Mouse (Mus musculus): ENCODE data around the gene St6galnac3. TPM values are rescaled to one million over a fixed set of nuclear protein-coding genes. Genes with fewer than 3 reads are reported as not detected.

Gene St6galnac3
- polyA plus RNA-seq, 1 experiment, result 8.4 TPM

DNA sequence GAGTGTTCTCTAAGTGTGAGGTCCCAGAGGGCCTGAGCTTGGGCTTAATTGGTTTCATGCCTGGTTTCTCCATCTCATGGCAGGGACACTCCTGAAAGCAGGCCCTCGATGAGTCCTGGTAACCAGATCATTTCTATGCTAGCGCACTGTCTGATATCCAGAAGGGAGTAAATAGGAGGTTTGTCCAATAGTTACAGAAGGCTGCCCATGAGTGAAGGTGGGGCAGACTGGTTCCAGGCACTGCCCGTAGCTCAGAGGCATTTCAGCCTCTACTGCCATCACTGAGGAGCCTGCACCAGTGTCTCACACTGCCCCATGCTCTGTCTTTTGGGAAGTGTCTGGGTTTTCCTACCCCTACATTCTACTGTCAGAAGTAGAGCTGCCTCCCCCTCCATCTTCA lies 72.1 kb downstream of the St6galnac3 start:
- WGBS, result 85% methylated on average over 3 of the region's 3 CpGs

DNA sequence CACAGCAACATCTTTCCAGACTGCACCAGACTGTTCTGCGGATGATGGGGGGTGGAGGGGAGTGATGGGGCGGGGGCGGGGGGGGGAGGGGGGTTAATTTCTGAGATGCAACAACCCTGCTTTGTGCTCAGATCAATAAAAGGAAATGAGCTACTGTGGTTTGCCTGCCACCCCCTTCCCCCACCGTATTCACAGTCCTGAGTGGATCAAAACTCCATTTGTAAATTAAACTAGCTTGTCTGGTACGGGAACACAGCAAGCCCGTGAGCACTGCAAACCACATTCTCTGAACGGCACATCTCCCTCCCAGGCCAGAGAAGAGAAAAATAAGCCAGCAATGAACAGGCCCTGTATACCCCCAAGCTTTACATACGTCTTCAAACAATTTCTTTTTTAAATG lies 76.3 kb downstream of the St6galnac3 start:
- no peak for DNase-seq
- no peak for TF ChIP-seq CTCF (IDR thresholded peaks at IDR 0.05; ENCODE audit: insufficient read depth, low read length)
- no peak for TF ChIP-seq POLR2A (IDR thresholded peaks at IDR 0.05; ENCODE audit: borderline replicate concordance, extremely low read depth, low read depth, low read length)
- H3K4me1 ChIP-seq (ENCODE audit: control insufficient read depth, insufficient read depth, low read length), result no peaks in the 10 kb centered on the region
- H3K4me3 ChIP-seq (replicated peaks; ENCODE audit: extremely low read depth, low read depth, low read length), result no peak overlapping the region
- 71% methylated on average over 8 of the region's 8 CpGs for WGBS

More for the DNA sequence above, 72.1 kb downstream of the St6galnac3 start:
- Histone ChIP-seq H3K4me1 (ENCODE audit: control insufficient read depth, insufficient read depth, low read length) (no peaks in the 10 kb centered on the region), H3K4me3 (replicated peaks; ENCODE audit: extremely low read depth, low read depth, low read length) (no peak overlapping the region)
- DNase-seq, result no peak
- no peak for TF ChIP-seq CTCF (IDR thresholded peaks at IDR 0.05; ENCODE audit: insufficient read depth, low read length)
- no peak for TF ChIP-seq POLR2A (IDR thresholded peaks at IDR 0.05; ENCODE audit: borderline replicate concordance, extremely low read depth, low read depth, low read length)

DNA sequence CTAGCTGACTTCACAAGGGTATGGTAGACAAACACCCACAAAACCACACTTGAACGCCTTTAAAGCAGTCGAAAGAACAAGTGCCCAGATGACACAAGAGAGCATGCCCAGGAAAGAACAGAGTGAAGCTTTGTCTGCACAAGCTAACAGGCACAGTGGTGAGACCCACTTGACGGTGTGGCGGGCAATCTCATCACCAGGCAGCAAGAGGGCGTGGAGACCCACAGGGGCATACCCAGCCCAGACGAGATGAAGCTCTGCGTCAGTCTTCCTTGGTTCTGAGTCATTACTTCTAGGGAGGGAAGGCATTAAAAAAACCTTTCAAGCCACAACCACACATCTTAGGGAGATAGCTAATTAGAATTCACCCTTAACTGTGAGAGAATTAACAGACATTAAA lies 79.2 kb downstream of the St6galnac3 start:
- H3K4me3 ChIP-seq (replicated peaks; ENCODE audit: extremely low read depth, low read depth, low read length), result no peak overlapping the region

GRCm38 (mm10) chr3:153643822-153644519 lies 81.0 kb downstream of the St6galnac3 start:
- Histone ChIP-seq H3K4me3 (replicated peaks; ENCODE audit: extremely low read depth, low read depth, low read length) (no peak overlapping the region), H3K4me1 (ENCODE audit: control insufficient read depth, insufficient read depth, low read length) (no peaks in the 10 kb centered on the region)
- 83% methylated on average over 20 of the region's 20 CpGs for WGBS
- TF ChIP-seq POLR2A (IDR thresholded peaks at IDR 0.05; ENCODE audit: borderline replicate concordance, extremely low read depth, low read depth, low read length), result no peak
- TF ChIP-seq CTCF (IDR thresholded peaks at IDR 0.05; ENCODE audit: insufficient read depth, low read length), result no peak
- no peak for DNase-seq

More for the DNA sequence above, 79.2 kb downstream of the St6galnac3 start:
- WGBS, result 77% methylated on average over 7 of the region's 7 CpGs
- TF ChIP-seq POLR2A (IDR thresholded peaks at IDR 0.05; ENCODE audit: borderline replicate concordance, extremely low read depth, low read depth, low read length) (no peak), CTCF (IDR thresholded peaks at IDR 0.05; ENCODE audit: insufficient read depth, low read length) (no peak)
- no peaks in the 10 kb centered on the region for H3K4me1 ChIP-seq (ENCODE audit: control insufficient read depth, insufficient read depth, low read length)
- DNase-seq, result no peak

- Histone ChIP-seq H3K4me3 (replicated peaks; ENCODE audit: extremely low read depth, low read depth, low read length) (no peak overlapping the region), H3K4me1 (ENCODE audit: control insufficient read depth, insufficient read depth, low read length) (no peaks in the 10 kb centered on the region)
- no peak for TF ChIP-seq POLR2A (IDR thresholded peaks at IDR 0.05; ENCODE audit: borderline replicate concordance, extremely low read depth, low read depth, low read length)
- TF ChIP-seq CTCF (IDR thresholded peaks at IDR 0.05; ENCODE audit: insufficient read depth, low read length), result no peak
- 91% methylated on average over 14 of the region's 14 CpGs for WGBS
- DNase-seq, result no peak
Observed at GRCm38 (mm10) chr3:153642826-153643225, 82.1 kb downstream of the St6galnac3 start.

- 90% methylated on average over 5 of the region's 5 CpGs for WGBS
- no peaks in the 10 kb centered on the region for H3K4me1 ChIP-seq (ENCODE audit: control insufficient read depth, insufficient read depth, low read length)
- DNase-seq, result no peak
- TF ChIP-seq CTCF (IDR thresholded peaks at IDR 0.05; ENCODE audit: insufficient read depth, low read length) (no peak), POLR2A (IDR thresholded peaks at IDR 0.05; ENCODE audit: borderline replicate concordance, extremely low read depth, low read depth, low read length) (no peak)
- H3K4me3 ChIP-seq (replicated peaks; ENCODE audit: extremely low read depth, low read depth, low read length), result no peak overlapping the region
Observed at GRCm38 (mm10) chr3:153641805-153642204, 83.2 kb downstream of the St6galnac3 start.

DNA sequence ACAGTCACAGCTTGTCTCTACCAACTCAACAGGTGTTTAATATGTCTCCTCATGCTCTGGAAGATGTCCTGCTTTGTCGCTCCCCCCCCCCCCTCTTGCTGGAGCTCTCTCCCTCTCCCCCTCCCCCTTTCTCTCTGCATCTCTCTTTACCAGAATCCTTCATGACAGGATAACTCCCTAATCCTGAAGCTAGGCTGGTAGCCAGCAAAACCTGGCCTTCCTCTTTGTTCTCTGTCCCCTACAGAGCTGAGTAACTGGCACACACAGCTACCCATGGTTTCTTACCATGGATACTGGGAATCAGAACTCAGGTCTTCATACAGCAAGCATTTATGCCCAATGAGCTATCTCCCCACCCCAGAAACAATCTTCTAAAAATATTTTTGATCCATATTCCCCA lies 87.6 kb downstream of the St6galnac3 start:
- Histone ChIP-seq H3K4me1 (ENCODE audit: control insufficient read depth, insufficient read depth, low read length) (peaks cover 5% of the 10 kb centered on the region), H3K4me3 (replicated peaks; ENCODE audit: extremely low read depth, low read depth, low read length) (no peak overlapping the region)
- no peak for DNase-seq
- TF ChIP-seq CTCF (IDR thresholded peaks at IDR 0.05; ENCODE audit: insufficient read depth, low read length), result no peak
- TF ChIP-seq POLR2A (IDR thresholded peaks at IDR 0.05; ENCODE audit: borderline replicate concordance, extremely low read depth, low read depth, low read length), result no peak
- WGBS, result 42% methylated on average over 1 of the region's 1 CpGs

DNA sequence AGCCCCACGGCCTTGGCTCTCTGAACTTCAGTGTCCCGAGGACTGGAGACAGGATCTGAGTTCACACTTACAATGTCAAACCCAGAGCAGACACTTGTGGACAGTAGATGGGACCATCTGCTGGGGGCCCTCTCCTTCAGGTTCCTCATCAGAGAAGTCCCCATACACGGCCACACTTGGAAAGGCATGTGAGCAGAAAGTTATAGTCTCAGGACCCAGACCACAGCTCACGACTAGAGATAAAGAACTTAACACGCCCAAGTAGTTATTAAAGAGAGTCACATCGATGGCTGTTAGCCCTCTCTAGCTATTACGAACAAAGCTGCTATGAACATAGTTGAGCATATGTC lies 88.2 kb downstream of the St6galnac3 start:
- no peak for TF ChIP-seq CTCF (IDR thresholded peaks at IDR 0.05; ENCODE audit: insufficient read depth, low read length)
- TF ChIP-seq POLR2A (IDR thresholded peaks at IDR 0.05; ENCODE audit: borderline replicate concordance, extremely low read depth, low read depth, low read length), result no peak
- WGBS, result 69% methylated on average over 7 of the region's 7 CpGs
- Histone ChIP-seq H3K4me3 (replicated peaks; ENCODE audit: extremely low read depth, low read depth, low read length) (no peak overlapping the region), H3K4me1 (ENCODE audit: control insufficient read depth, insufficient read depth, low read length) (peaks cover 5% of the 10 kb centered on the region)
- DNase-seq, result no peak

- peaks cover 5% of the 10 kb centered on the region for H3K4me1 ChIP-seq (ENCODE audit: control insufficient read depth, insufficient read depth, low read length)
- H3K4me3 ChIP-seq (replicated peaks; ENCODE audit: extremely low read depth, low read depth, low read length), result no peak overlapping the region
- 40% methylated on average over 2 of the region's 2 CpGs for WGBS
- no peak for DNase-seq
- TF ChIP-seq POLR2A (IDR thresholded peaks at IDR 0.05; ENCODE audit: borderline replicate concordance, extremely low read depth, low read depth, low read length) (no peak), CTCF (IDR thresholded peaks at IDR 0.05; ENCODE audit: insufficient read depth, low read length) (no peak)
Observed at GRCm38 (mm10) chr3:153636094-153636803, 88.7 kb downstream of the St6galnac3 start.

All from lung, adult 2 months (tissue).